Mouse (Mus musculus) hindbrain, postnatal 0 days (tissue): Measurements from ENCODE around the gene Morf4l1. TPM values are rescaled to one million over a fixed set of nuclear protein-coding genes. Genes with fewer than 3 reads are reported as not detected.

ENCODE experiments used
- ATAC-seq: fragments of 200-750 bp; cut with Nextera tagmentation; 2 replicates; pipeline ENCODE4 v1.8.0; 2017; ENCODE audit warnings: mild to moderate bottlenecking, moderate TSS enrichment, moderate library complexity
- DNase-seq: peaks from one replicate; pipeline ENCODE4 v3.0.0-alpha.2; 2015; ENCODE audit warnings: low spot score
- H3K27ac ChIP-seq: fragments of 300-500 bp; sonication (generic); 2 replicates; pipeline ENCODE4 v1.5.1; 2014; ENCODE audit warnings: mild to moderate bottlenecking
- H3K27me3 ChIP-seq: fragments of 300-500 bp; sonication (generic); 2 replicates; pipeline ENCODE4 v1.6.1; 2014; ENCODE audit warnings: low read length, mixed read lengths; ENCODE audit not compliant: insufficient read depth
- H3K36me3 ChIP-seq: fragments of 300-500 bp; sonication (generic); 2 replicates; pipeline ENCODE4 v1.6.1; 2014; ENCODE audit warnings: low read length, mixed read lengths; ENCODE audit not compliant: insufficient read depth
- H3K4me1 ChIP-seq: fragments of 300-500 bp; sonication (generic); 2 replicates; pipeline ENCODE4 v1.6.1; 2014; ENCODE audit warnings: antibody characterized with exemption, low read length, mixed read lengths; ENCODE audit not compliant: insufficient read depth
- H3K4me2 ChIP-seq: fragments of 300-500 bp; sonication (generic); 2 replicates; pipeline ENCODE4 v1.6.1; 2014; ENCODE audit warnings: low read depth, mild to moderate bottlenecking, low read length, moderate library complexity, mixed read lengths
- H3K4me3 ChIP-seq: fragments of 300-500 bp; sonication (generic); 2 replicates; pipeline ENCODE4 v1.5.1; 2014; ENCODE audit warnings: low read length
- H3K9ac ChIP-seq: fragments of 300-500 bp; sonication (generic); replicated peaks from 2 replicates; pipeline ENCODE4 v1.6.1; 2014; ENCODE audit warnings: mild to moderate bottlenecking, low read length, moderate library complexity, mixed read lengths
- H3K9me3 ChIP-seq: fragments of 300-500 bp; sonication (generic); 2 replicates; pipeline ENCODE4 v1.6.1; 2016; ENCODE audit warnings: low read length, mixed read lengths
- CTCF ChIP-seq: IDR thresholded peaks from 2 replicates; pipeline ENCODE4 v1.5.1; 2016; ENCODE audit warnings: antibody characterized with exemption, control low read depth, low read depth
- WGBS: fragments of 180-500 bp; shearing (Covaris S2); extraction: QIAGEN DNeasy Blood & Tissue Kit; methylation state at CpG from one replicate; pipeline ENCODE4 v1.1.7; 2014; 5-methylcytosine and 5-hydroxymethylcytosine counted together
- polyA plus RNA-seq: library from polyadenylated mRNA; unstranded; fragments of >200 nt; fragmentation: Nextera tagmentation; extraction: Ambion mirVana; gene quantifications from 2 replicates; pipeline ENCODE4 v1.2.1, GENCODE M21; 2015
- total RNA-seq: library from RNA; depleted of rRNA; stranded (reverse); fragments of >200 nt; gene quantifications from 2 replicates; pipeline ENCODE4 v1.2.3, GENCODE M21; 2014

Gene Morf4l1
- total and polyA plus RNA-seq, 2 experiments from 2014 or later: 179 to 527 TPM

DNA sequence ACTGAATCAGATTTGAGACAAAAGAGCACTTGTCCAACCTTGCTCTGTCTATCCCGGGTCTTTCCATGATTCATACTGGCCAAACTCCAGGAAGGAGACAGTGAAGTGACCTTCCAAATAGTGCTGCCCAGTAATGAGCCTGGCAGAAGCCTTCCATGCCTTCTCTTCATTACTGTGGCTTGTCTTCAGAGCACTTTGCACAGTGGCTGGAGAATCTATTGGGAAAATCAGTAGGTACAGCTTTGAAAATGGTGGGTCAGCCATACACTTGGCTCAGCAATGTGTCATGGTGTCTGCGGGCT, 54.0 kb downstream of the Morf4l1 start:
- DNase-seq: no peak

GRCm38 (mm10) chr9:90059828-90060573, 54.6 kb downstream of the Morf4l1 start:
- H3K4me1 ChIP-seq: no peaks in the 10 kb centered on the region
- WGBS: 86% methylated on average over 9 of the region's 9 CpGs
- H3K36me3 ChIP-seq: no peaks in the 10 kb centered on the region
- H3K9me3 ChIP-seq: no peaks in the 10 kb centered on the region
- TF ChIP-seq CTCF: no peak
- H3K27ac ChIP-seq: no peak overlapping the region
- DNase-seq (no peak), ATAC-seq (no peak)
- H3K4me3 ChIP-seq: no peak overlapping the region
- no peak overlapping the region for H3K9ac ChIP-seq
- H3K27me3 ChIP-seq: no peaks in the 10 kb centered on the region
- H3K4me2 ChIP-seq: no peak overlapping the region

More for the DNA sequence above, 54.0 kb downstream of the Morf4l1 start:
- no peak overlapping the region for H3K9ac ChIP-seq
- H3K27ac ChIP-seq: no peak overlapping the region
- no peaks in the 10 kb centered on the region for H3K36me3 ChIP-seq
- WGBS: 72% methylated on average over 2 of the region's 2 CpGs
- TF ChIP-seq CTCF: no peak
- no peak overlapping the region for H3K4me2 ChIP-seq
- no peaks in the 10 kb centered on the region for H3K4me1 ChIP-seq
- H3K9me3 ChIP-seq: no peaks in the 10 kb centered on the region
- no peaks in the 10 kb centered on the region for H3K27me3 ChIP-seq
- H3K4me3 ChIP-seq: no peak overlapping the region
- no peak for ATAC-seq

- Histone ChIP-seq H3K27ac (no peak overlapping the region), H3K9ac (no peak overlapping the region), H3K36me3 (no peaks in the 10 kb centered on the region), H3K9me3 (no peaks in the 10 kb centered on the region), H3K4me3 (no peak overlapping the region), H3K4me2 (no peak overlapping the region), H3K4me1 (no peaks in the 10 kb centered on the region), H3K27me3 (no peaks in the 10 kb centered on the region)
- no peak for TF ChIP-seq CTCF
- ATAC-seq (no peak), DNase-seq (peak; percentile 3)
- 67% methylated on average over 2 of the region's 2 CpGs for WGBS
These were observed 57.9 kb downstream of the Morf4l1 start for GRCm38 (mm10) chr9:90056716-90057115.

GRCm38 (mm10) chr9:90055911-90056310, 58.7 kb downstream of the Morf4l1 start:
- no peak overlapping the region for H3K4me3 ChIP-seq
- ATAC-seq: no peak
- no peak for TF ChIP-seq CTCF

DNA sequence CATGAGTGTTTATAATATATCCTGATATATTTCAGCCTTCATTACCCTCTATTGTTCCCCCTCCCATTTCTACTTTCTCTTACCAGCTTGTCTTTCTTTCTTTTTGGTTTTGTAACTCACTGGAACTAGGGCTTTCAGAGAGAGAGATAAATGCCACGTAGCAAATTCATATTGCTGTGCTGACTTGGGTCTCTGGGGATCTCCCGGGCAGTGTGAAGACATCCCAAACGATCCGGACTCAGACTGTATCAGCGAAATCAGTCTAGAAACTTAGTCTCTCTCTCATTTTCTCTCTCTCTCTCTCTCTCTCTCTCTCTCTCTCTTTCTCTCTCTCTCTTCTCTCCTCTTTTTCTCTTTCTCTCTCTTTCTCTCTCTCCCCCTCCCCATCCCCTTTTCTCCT, 59.2 kb downstream of the Morf4l1 start:
- ATAC-seq: no peak
- Histone ChIP-seq H3K27ac (no peak overlapping the region), H3K9me3 (no peaks in the 10 kb centered on the region), H3K36me3 (no peaks in the 10 kb centered on the region), H3K4me2 (peak overlapping the region; percentile 67), H3K4me3 (peak overlapping the region; percentile 39), H3K9ac (no peak overlapping the region), H3K27me3 (no peaks in the 10 kb centered on the region), H3K4me1 (no peaks in the 10 kb centered on the region)
- no peak for TF ChIP-seq CTCF
- peak; percentile 26 for DNase-seq
- WGBS: 49% methylated on average over 5 of the region's 5 CpGs

More at GRCm38 (mm10) chr9:90055911-90056310, 58.7 kb downstream of the Morf4l1 start:
- Histone ChIP-seq H3K27me3 (no peaks in the 10 kb centered on the region), H3K27ac (no peak overlapping the region), H3K9me3 (no peaks in the 10 kb centered on the region), H3K9ac (no peak overlapping the region), H3K36me3 (no peaks in the 10 kb centered on the region), H3K4me2 (no peak overlapping the region), H3K4me1 (no peaks in the 10 kb centered on the region)
- WGBS: 86% methylated on average over 3 of the region's 3 CpGs
- DNase-seq: no peak

DNA sequence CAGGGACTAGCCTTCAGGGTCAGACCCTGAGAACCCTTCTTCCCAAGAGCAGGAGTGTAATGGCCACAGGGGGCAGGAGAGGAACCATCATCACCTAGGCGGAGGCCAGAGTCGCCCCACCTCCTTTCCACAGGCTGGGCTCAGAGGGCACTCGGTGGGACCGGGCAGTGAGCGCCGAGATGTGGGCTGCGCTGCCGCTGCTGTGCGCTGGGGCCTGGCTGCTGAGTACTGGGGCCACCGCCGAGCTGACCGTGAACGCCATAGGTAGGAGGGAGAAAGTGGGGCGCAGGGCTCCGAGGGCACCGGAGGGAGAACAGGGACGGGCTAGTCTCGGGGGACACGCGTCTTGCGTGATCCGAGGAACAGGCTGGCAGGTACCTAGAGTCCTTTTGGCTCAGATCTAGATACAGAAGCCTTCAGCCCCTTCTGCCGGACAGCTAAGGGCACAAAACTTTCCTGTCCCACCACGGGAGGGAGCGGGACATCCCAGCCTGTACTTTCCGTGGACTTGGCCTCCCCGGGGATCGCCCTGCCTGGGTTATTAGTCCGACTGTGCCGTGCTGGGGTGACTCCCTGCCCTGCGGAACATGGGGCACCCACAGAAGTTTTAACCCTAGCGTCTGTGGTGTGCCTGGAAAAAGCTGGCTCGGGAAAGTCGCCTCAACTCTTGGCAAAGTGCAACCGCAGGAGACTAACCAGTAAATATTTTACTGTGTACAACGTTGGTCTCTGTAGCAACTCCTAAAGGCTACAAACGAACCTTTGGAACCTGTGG, 60.0 kb downstream of the Morf4l1 start:
- peak; percentile 52 for TF ChIP-seq CTCF
- H3K36me3 ChIP-seq: no peaks in the 10 kb centered on the region
- H3K4me3 ChIP-seq: peak overlapping the region; percentile 39
- H3K4me1 ChIP-seq: no peaks in the 10 kb centered on the region
- no peaks in the 10 kb centered on the region for H3K9me3 ChIP-seq
- 0 out of 2 replicates have a peak overlapping the region, but pooled peaks have one; percentile 40 for H3K9ac ChIP-seq
- DNase-seq: peak; percentile 45
- H3K27me3 ChIP-seq: no peaks in the 10 kb centered on the region
- peak; percentile 87 for ATAC-seq
- peak overlapping the region; percentile 67 for H3K4me2 ChIP-seq
- no peak overlapping the region; the same call in 1 of the 2 replicates for H3K27ac ChIP-seq
- WGBS: under 1% methylated on average over 37 of the region's 37 CpGs
